Mouse (Mus musculus) regulatory T cell (primary cell): ENCODE measurements around the gene Ss18l1.

Experiments used
- in situ Hi-C: fragments of 300-600 bp; cut with MboI, MseI; formaldehyde crosslinking; loops from one replicate; pipeline ENCODE4 v1.15.1; 2025; ENCODE audit warnings: high pct_unique_total_duplicates

Gene Ss18l1

DNA sequence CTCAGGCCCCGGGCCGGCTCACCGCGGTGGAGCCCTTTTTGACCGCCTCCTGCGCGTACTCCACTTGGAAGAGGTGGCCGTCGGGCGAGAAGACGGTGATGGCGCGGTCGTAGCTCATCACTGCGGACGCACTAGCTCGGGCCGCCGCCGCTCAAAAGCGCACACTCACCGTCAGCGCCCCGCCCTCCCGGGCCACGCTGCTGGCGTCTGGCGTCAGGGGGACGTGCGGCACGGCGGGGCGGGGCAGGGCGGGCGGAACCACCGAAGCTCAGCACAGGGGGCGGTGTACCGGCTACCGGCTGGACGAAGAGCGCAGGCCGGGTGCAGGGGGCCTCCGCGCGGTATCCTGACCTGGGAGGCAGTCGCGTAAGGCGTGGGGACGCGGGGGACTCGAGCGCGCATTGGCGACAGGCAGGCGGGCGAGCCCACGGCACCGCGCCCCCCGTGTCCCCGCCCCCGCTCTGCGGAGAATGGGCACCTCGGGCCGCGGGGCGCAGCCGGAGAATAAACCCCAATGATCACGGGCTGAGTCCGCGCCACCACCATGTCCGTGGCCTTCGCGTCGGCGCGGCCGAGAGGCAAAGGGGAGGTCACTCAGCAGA lies at the start of gene Ss18l1, which contains the start of gene Psma7:
Gene Ss18l1 (plus strand): TSS at position 254 of the 602 bp plus-strand sequence.
Gene Psma7 (minus strand): TSS at position 178 of the 602 bp plus-strand sequence.
- in situ Hi-C loops: no loop called here

- in situ Hi-C loops: no loop called here
These were observed 49.2 kb upstream of the Ss18l1 start for GRCm38 (mm10) chr2:179993071-179993470.

DNA sequence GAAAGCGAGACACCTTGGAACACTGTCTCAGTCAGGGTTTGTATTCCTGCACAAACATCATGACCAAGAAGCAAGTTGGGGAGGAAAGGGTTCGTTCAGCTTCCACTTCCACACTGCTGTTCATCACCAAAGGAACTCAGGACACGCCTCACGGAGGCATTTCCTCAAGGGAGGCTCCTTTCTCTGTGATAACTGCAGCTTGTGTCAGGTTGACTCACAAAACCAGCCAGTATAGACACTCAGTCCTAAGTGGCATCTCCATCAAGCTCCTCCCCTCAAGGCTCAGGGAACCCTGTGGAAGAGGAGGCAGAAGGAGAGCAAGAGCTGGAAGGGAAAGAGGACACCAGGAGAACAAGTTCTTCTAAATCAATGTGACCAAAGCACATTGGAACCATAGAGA lies 43.9 kb upstream of the Ss18l1 start:
- in situ Hi-C loops: no loop called here

DNA sequence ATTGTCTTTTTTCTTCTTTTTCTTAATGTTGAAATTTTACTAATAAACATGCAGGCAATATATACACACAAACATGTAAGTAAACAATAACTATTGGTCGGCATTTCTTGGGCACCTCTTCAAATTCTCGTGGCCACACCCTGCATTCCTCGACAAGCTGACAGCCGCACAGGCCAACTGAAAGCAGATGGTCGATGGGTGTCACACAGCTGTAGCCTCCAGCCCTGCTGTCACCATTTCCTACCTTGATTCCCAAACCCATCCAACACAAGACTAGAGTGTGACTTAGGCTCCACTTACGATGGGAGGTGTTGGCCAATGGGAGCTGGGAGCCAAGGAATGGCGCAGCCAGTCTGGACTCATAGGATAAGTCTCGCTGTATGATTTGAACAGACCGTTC lies 40.7 kb upstream of the Ss18l1 start:
- in situ Hi-C loops: no loop called here

DNA sequence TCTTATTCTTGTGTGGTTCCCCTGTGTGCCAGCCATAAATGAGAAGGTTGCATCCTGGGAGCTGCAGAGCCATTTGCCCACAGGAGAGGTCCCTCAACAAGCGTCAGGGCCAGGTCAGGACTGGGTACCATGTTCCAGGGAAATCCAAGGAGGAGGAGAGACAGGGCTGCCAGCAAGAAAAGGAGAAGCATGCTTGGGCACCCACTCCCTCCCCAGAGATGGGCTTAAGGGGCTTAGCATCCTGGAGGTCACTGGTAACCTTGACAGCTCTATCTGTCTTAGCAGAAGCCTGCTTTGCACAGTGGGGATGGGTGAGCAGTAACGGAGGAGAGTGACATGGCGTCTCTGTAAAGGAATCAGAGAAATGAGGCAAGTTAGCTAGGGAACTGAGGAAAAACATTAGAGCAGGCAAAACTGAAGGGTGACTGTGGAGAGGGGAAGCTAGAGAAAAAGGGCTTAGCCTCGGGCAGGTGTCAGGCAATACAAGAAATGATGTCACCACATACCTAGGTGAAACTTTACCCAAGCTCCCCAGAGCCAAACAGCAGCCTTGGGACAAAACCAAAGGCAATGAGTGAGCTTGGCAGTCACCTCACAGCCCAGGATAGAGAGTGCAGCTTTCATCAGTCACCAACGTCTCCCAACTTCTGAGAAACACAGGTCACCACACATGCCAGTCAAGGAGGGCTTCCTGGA lies 36.5 kb upstream of the Ss18l1 start:
- in situ Hi-C loops: no loop called here

DNA sequence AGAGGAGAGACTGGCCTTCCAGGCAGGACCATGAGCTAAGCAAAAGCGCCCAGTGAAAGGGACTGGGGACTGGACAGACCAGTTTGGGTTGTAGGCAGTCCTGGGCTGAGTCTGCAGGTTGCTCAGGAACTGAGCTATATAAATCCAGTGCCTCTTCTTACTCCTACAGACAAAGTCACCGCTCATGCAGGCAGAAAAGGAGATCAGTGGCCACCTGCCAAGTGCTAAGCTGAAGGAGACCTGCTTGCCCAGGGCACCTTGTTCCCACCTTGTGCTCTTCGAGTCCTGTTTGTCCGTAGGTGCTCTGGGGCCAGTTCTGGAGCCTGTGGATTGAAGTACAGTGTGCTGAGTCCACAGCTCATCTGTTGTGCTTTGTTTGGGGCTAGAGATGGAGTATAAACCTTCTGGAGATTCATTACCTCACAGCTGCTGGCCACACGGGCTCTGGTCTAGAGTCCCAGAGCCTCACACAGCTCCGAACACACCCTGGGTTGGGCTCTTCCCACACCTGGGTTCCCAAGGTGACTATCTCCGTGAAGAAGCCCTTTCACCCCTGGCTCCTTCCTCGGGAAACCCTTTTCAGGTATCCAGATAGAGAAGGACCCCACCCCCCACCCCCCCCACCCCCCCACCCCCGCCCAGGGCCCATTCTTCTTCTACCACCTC lies 35.8 kb upstream of the Ss18l1 start:
- in situ Hi-C loops: no loop called here

DNA sequence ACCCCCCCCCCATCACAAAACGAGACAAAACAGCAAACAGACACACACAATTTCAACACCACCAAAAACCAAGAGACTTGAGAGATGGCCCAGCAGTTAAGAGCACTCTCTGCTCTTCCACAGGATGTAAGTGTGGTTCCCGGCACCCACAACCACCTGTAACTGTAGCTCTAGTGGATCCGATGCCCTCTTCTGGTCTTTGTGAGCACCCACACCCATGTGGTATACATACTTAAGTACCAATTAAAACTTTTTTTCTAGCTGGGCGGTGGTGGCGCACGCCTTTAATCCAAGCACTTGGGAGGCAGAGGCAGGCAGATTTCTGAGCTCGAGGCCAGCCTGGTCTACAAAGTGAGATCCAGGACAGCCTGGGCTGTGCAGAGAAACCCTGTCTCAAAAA lies 31.6 kb upstream of the Ss18l1 start:
- in situ Hi-C loops: no loop called here

GRCm38 (mm10) chr2:180011370-180011769 lies 30.9 kb upstream of the Ss18l1 start:
- in situ Hi-C loops: no loop called here

- in situ Hi-C loops: no loop called here
These were observed 28.6 kb upstream of the Ss18l1 start for GRCm38 (mm10) chr2:180013686-180014085.

GRCm38 (mm10) chr2:180017632-180018031 lies 24.7 kb upstream of the Ss18l1 start:
- in situ Hi-C loops: no loop called here

GRCm38 (mm10) chr2:180018573-180018972 lies 23.7 kb upstream of the Ss18l1 start:
- in situ Hi-C loops: no loop called here

GRCm38 (mm10) chr2:180020091-180020661 lies 22.1 kb upstream of the Ss18l1 start:
- in situ Hi-C loops: loop anchor here (10.0 kb wide), 1 partner anchor 45 kb away; the partner anchor contains the start of gene Taf4

DNA sequence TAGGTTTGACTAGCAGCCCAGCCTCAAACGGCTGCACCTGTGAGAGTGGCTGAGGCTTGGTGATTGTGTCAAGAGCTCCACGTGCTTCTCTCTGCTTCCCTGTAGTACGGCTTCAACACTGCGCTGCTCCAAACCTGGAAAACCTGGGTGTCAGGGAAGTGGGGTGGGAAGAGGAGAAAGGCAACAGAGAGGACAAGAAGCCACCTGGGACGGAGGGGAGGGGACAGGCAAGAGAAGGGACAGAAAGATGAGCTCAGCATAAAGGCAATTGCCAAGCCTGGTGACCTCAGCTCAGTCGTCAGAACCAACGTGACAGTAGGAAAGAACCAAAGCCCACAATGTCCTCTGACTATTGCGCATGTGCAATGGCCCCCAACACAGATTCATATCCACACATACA lies 21.4 kb upstream of the Ss18l1 start:
- in situ Hi-C loops: loop anchor here (10.0 kb wide), 1 partner anchor 46 kb away; the partner anchor contains the start of gene Taf4

- in situ Hi-C loops: loop anchor here (10.0 kb wide), 1 partner anchor 48 kb away; the partner anchor contains the start of gene Taf4
These were observed 19.6 kb upstream of the Ss18l1 start for GRCm38 (mm10) chr2:180022751-180023150.

GRCm38 (mm10) chr2:180024401-180025098 lies 17.8 kb upstream of the Ss18l1 start, which contains the start of gene Lsm14b:
Lsm14b (plus strand) TSS chr2:180024987.
- in situ Hi-C loops: loop anchor here (10.0 kb wide), 1 partner anchor 50 kb away; the partner anchor contains the start of gene Taf4

- in situ Hi-C loops: loop anchor here (10.0 kb wide), 1 partner anchor 50 kb away; the partner anchor contains the start of gene Taf4
These were observed 17.0 kb upstream of the Ss18l1 start for GRCm38 (mm10) chr2:180025135-180025860.

- in situ Hi-C loops: loop anchor here (10.0 kb wide), 1 partner anchor 51 kb away; the partner anchor contains the start of gene Taf4
These were observed 16.5 kb upstream of the Ss18l1 start for GRCm38 (mm10) chr2:180025861-180026200.

- in situ Hi-C loops: loop anchor here (10.0 kb wide), 1 partner anchor 53 kb away; the partner anchor contains the start of gene Taf4
These were observed 14.5 kb upstream of the Ss18l1 start for GRCm38 (mm10) chr2:180027768-180028167.

DNA sequence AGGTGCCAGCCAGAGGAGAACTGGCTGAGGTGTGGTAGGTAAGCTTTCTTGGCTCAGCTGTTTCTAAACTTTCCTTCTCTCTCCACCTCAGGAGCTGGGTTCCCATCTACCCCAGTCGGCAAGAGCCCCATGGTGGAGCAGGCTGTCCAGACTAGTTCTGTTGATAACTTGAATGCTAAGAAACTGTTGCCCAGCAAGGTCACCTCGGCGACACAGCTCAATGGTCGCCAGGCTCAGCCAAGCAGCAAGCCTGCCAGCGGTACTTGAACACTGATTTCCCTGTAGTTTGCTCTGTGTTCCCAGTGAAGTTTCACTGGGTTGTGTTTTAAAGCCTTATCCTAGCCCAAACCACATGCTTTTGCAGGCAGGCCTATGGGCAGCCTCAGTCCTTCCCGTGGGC lies 11.0 kb upstream of the Ss18l1 start:
- in situ Hi-C loops: no loop called here

- in situ Hi-C loops: no loop called here
These were observed 9.4 kb upstream of the Ss18l1 start for GRCm38 (mm10) chr2:180032925-180033324.

DNA sequence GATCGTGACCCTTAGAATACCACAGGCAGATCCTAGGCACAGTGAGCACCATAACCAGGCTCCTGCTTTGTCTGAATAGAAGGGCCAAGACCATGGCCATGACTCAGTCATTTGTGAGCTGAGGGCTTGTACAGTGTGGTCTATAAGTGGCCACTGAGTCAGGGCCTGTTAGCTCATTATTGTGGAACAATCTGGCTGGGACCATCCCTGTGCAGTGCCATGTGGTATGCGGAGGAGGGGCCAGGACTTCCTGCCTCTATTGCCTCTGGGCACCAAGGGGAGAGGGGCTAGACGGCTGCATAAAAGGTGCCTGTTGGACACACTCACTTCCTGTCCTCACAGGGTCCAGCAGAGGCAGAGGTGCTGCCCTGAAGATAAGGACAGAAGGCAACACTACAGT lies 8.4 kb upstream of the Ss18l1 start:
- in situ Hi-C loops: no loop called here
